Mouse (Mus musculus) cerebellum, adult 2 months (tissue): ENCODE data around the gene 4931428L18Rik.

Experiments
- CTCF ChIP-seq: fragments of 200-500 bp; IDR thresholded peaks from 2 replicates; pipeline ENCODE4 v1.5.1; 2011; ENCODE audit warnings: low read depth, mild to moderate bottlenecking, control low read depth, low read length, moderate library complexity, borderline replicate concordance; ENCODE audit not compliant: insufficient read depth
- POLR2A ChIP-seq: fragments of 200-500 bp; IDR thresholded peaks from 2 replicates; pipeline ENCODE4 v1.6.1; 2011; ENCODE audit warnings: low read length, control low read depth, borderline replicate concordance; ENCODE audit not compliant: insufficient read depth

GRCm38 (mm10) chr1:31176101-31176500, 46.4 kb downstream of the 4931428L18Rik start, which contains the start of gene Lgsn:
- TF ChIP-seq POLR2A (no peak), CTCF (no peak)
